Mouse (Mus musculus) heart, postnatal 0 days (tissue): ENCODE results near the gene Cmtr1.

ENCODE experiments used
- CTCF ChIP-seq: IDR thresholded peaks from 2 replicates; pipeline ENCODE4 v1.5.1; 2016; ENCODE audit warnings: antibody characterized with exemption, control low read depth, low read depth
- EP300 ChIP-seq: IDR thresholded peaks from 2 replicates; pipeline ENCODE4 v1.6.1; 2016; ENCODE audit warnings: antibody characterized with exemption, low read depth

- no peak for TF ChIP-seq CTCF
- TF ChIP-seq EP300, result no peak
These were observed 33.1 kb upstream of the Cmtr1 start for GRCm38 (mm10) chr17:29627285-29627684.
